Mouse (Mus musculus): ENCODE data around the gene Cpxm2.

Cpxm2 gene

DNA sequence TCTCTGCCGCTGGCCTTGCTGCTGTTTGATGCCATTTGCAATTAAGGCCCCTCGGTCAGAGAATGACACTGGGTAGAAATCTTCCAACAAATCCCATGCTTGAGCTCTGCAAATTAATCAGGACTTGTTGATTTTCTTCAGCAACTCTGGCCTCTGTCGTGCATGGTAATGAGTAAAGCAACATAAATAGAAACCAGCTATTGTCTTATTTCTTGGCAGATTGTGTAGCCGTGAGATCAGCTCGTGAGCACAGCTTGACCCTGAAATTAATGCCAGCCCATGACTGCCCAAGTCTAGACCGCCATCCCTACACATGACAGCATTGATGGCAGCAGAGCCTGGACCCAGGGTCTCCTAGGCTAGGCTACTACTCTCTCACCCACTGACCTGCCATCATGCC lies 25.9 kb downstream of the Cpxm2 start:
- peak in 1 of 2 experiments; percentile 5 for DNase-seq

GRCm38 (mm10) chr7:132124948-132125347 lies 29.6 kb downstream of the Cpxm2 start:
- DNase-seq: no peak

DNA sequence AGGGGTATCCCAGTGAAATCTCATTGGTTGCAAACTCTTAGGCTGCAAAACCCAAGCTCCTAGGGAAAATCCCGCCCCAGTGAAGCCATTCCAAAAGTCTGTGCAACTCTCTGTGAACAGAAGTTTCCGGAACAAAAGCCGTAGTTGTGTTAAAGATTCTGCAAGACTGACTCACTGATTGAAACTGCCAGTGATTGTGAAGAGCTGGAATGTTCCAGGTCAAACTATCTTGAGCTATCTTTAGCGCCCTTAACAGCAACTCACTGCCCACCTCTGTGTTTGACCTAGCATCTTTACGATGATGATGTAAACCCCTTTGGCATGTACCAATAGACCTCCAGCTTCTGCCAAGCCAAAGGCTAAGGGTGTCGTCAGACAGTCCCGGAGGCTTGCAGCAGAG lies 31.3 kb downstream of the Cpxm2 start:
- no peak for DNase-seq

GRCm38 (mm10) chr7:132119817-132120216 lies 34.7 kb downstream of the Cpxm2 start:
- no peak for DNase-seq

GRCm38 (mm10) chr7:132111770-132112169 lies 42.8 kb downstream of the Cpxm2 start:
- DNase-seq: peak in 1 of 2 experiments; percentile 6

DNA sequence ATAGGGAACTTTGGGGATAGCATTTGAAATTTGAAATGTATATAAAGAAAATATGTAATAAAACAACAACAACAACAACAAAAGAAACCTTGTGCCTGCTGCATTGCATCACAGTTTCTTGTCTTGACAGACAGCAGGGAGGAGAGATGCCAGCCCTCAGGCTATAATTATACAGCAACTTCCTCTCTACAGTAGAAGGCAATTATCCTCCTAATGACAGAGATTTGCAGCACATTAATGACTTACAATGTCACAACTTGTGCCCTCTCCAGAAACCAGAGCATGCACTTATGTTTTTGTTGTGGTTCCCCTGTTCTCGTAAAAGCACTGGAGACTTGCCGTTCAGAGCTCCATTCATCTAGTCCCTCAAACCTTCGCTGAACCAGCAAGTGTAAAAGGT lies 44.2 kb downstream of the Cpxm2 start:
- no peak for DNase-seq

DNA sequence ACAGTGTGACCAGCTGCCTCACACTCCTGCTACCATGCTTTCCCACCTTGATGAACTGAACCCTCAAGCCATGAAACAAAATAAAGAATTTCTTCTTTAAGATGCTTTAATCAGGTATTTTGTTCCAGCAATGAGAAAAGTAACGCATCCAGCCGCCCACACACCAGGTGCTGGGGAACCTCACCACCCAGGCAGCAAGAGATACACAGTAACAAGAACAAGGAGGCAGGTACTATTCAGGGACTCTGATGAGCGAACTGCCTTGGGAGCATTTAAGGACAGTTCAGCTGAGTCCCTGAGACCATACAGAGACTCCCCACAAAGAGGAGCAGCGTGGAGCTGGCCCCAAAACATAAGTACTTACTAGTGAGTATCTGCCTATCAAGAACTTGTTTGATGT lies 47.6 kb downstream of the Cpxm2 start:
- DNase-seq: no peak

DNA sequence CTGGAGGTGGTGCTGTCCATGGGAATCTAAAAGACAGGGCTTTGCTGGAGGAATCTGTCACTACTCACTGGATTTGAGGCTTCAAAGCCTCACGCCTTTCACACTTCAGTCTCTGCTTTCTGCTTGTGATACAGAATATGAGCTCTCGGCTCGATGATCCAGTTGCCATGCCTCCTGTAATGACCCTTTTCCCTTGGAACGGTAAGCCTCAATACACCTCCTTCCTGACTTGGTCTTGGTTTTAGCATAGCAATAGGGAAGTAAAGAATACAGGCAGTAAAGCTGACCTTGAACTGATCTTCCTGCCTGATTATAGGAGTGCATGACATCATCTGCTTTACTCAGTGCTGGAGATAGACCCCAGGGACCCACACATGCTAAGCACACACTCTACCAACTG lies 49.2 kb downstream of the Cpxm2 start:
- no peak for DNase-seq

GRCm38 (mm10) chr7:132098441-132098840 lies 56.1 kb downstream of the Cpxm2 start:
- no peak for DNase-seq

GRCm38 (mm10) chr7:132094666-132095065 lies 59.9 kb downstream of the Cpxm2 start:
- no peak for DNase-seq

GRCm38 (mm10) chr7:132091551-132091950 lies 63.0 kb downstream of the Cpxm2 start:
- DNase-seq: no peak

DNA sequence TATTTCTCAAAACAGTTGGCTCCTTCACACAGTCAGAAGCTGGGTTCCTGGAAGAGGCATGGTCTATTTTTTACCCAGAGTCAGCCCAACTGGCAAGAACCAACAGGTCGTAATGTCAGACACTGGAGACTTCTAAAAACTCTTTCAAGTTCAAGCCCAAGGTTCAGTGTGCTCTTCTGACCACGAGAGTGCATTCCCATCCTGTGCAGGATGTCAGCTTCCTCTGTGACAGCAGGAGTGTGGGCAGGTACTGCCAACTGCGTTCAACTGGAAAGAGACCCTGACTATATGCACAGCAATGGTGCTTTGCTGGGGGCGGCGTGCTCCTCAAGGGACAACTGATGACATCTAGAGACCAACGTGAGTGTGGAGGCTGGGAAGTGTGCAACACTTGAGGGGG lies 65.9 kb downstream of the Cpxm2 start:
- no peak for DNase-seq

DNA sequence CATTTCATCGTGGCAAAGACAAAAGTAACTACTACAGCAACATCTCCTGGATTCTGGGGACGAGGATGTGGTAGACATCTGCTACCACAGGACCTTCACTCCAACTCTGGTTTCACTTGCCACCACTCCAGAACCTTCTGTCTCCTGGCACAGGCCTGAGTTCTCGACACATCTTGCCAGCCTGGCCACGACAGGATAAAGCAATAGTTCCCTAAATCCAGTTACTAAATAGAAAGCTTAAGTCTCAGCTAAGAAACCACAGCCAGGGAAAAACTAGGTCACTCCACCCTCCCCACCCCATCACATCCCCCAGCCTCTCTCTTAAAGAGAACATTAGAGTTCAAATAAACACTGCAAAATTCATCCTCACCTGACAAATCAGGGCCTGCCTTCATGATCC lies 66.4 kb downstream of the Cpxm2 start:
- peak in 1 of 2 experiments; percentile 4 for DNase-seq

DNA sequence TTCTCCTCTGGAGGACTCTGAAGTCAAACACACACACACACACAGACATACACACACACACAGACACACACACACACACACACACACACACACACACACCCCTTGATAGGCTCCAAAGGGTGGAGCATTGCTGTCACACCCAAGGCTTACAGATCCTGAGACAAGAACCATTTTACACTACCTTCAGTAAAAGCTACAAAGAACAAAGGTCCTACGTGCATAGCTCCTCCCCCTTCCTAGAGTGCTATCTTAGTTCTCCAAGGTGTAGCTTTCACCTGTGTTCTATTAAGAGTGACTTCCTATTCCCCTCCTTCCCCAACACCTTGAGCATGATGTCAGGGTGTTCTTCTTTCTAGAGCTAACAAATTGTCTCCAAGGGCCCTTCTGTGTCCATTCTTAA lies 78.7 kb downstream of the Cpxm2 start:
- DNase-seq: no peak

- DNase-seq: no peak
Observed at GRCm38 (mm10) chr7:132074503-132074902, 80.0 kb downstream of the Cpxm2 start.

DNA sequence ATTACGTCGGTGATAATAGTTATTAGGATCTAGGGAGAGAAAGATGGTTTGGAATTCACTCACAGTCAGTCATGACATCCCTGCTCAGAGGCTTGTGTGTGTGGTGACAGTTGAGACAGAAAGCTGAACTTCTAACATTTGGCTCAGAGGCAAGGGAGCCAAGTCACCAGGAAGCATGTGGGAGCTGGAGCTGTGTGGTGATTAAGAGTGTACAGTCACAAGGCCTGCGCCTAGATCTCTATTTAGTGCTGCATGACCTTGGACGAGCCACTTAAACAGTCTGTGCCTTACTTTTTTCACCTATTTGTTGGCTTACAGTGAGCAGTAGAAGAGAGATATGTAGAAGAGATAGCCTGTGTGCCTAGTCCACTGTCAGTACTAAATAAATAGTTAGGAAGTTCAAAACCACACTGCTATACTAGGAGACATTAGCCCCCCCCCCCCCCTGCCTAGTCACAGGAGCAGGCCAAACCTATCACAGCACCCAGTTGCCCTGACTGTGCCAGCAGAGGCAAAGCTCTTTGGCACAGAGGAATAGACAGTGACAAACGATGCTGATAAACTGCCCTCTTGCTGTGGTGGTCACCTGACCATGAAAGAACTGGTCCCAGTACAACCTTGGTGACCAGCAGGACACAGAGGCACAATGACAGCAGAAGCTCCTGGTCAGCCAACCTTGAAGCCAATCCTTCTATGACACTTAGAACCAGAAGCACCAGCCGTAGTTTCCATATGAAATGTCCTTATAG lies 83.5 kb downstream of the Cpxm2 start:
- DNase-seq: no peak

- no peak for DNase-seq
Observed at GRCm38 (mm10) chr7:132067951-132068350, 86.6 kb downstream of the Cpxm2 start.

DNA sequence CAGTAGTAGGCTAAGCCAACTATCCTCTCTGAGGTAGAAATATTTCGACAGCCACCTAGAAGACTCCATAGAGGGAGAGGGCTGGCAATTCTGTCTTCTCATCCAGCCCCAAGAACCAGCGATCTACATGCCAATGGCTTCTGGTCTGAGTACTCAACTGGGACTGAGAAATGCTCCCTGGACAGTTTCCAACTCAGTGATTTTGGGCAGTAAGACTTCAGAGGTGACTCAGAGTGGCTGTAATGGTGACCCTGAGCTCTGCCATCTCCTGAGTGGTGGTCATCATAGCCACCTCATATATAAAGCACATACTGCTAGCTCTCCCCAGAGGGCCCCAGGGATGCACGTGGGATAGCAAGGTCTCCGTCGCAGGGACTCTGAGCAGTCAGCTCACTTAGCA lies 87.0 kb downstream of the Cpxm2 start:
- DNase-seq: no peak

DNA sequence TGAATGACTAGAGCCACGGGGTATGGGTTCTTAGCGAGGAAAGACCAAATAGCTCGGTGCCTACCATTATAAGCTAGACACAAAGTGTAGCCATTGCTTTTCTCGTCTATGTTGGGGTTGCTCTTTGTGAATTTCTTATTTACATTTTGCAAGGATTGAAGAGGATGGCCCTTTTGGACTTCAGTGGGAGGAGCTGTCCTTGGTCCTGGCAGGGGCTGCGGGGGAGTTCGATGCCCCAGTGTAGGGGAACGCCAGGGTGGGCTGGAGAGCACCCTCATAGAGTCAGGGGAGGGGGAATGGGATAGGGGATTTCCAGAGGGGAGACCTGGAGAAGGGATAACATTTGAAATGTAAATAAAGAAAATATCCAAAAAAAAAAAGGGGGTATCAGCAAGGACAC lies 94.4 kb downstream of the Cpxm2 start:
- DNase-seq: no peak

GRCm38 (mm10) chr7:132056565-132056964 lies 98.0 kb downstream of the Cpxm2 start:
- no peak for DNase-seq

DNA sequence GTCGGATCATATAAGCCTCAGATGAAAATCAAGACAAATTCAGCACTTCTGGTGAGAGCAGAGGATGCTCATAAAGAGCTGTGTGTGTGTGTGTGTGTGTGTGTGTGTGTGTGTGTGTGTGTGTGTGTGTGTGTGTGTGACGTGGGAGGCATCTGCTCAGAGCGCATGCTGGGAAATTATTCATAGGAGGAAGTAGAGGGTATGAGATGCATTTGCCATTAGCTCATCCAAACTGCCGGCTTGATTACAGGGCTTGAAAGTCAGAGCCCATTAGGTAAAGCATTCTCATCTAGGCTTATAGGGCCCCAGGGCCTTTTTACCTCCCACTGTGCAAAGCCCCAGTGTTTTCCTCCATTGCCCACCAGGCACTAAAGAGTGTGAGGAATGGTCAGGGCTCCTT lies 107.9 kb downstream of the Cpxm2 start:
- DNase-seq: no peak

GRCm38 (mm10) chr7:132031940-132032531 lies 122.5 kb downstream of the Cpxm2 start:
- DNase-seq: no peak

DNA sequence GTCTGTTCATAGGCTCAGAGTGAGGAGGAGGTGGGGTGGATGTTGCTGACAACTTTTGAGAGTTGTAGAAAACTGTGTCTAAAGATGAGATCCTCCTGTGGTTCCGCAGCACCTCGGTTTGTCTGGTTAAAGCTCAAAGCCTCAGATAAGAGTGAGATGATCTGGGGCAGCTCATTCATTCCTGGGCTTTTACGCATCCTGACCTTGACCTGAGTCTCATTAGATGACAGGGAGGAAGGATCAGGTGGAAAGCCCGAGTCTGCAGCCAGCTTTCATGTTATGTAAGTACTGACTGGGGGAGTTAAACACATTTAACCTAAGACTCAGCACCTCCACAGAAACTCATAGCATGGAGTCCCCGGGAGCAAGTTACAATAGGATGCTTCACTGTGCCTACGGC lies 127.9 kb downstream of the Cpxm2 start:
- no peak for DNase-seq

DNA sequence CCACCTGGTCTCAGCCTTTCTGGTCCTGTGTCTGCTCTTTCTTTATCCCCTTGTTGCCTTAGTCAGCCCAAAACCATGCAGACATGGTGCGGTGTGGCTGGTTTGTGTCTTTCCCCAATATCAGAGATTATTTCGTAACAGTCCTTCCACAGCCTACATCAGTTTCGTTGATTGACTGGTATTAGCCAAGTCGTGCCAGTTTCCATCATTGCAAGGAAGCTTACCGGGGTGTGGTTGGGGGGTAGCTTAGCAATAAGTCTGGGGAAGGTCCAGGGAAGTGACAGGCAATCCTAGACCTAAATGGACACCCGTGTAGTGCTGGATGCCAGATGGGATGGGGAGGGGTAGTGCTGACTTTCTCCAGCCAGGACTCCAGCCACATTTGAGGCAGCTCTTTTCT lies 128.9 kb downstream of the Cpxm2 start:
- DNase-seq: no peak

DNA sequence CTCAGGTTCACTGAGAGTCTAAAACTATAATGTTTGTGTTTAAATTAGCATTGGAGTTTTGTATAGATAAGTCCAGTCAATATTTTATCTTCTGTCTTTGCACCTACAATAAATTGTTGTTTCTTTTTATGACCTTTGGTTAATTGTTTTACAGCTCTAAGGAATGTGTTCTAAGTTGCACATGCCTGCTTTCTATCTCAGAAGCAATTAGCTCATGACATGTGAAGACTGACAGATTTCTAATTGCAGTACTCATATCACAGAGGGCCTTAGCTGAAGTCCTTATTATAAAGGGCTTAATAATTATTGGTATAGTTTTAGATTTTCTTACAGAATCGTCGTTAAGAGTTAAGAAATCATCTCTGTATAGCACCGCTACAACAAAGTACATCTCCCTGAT lies 138.6 kb downstream of the Cpxm2 start:
- no peak for DNase-seq
